13 mouse cellular contexts compared by ENCODE assay signal in the genomic region with DNA sequence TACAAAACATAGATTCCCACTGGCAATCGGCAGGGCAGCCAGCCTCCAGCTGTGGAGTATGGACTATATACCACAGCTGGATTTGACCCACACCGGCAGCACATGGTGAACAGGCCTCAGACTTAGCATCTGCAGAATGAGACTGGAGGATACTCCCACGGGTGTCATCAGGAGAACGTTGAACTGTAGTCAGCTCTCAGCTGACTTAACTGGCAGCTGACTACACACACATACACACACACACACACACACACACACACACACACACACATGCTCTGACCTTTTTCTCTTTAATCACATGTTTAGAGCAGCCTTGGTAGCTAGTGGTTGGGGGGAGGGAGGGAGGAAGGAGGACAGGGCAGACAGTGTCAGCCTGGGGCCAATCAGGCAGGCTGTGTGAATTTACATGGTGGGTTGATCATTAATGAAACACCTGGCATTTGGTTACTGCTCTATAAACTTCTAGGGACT. TPM values are rescaled to one million over a fixed set of nuclear protein-coding genes. Genes with fewer than 3 reads are reported as not detected.
A peak's percentile ranks its signal among the peaks of the same experiment; 100 is the strongest.
DNase-seq lines count a peak whose midpoint lies in the region; ATAC-seq and TF ChIP-seq lines count a peak whose summit lies in the region.
"Had no signal": no experiment of that assay in that cellular context is flagged by ENCODE, and none has a peak within 500 bp of the region (broad histone marks: within the 10 kb centered on the region; RNA-seq: fewer than 3 reads in every experiment).

No protein-coding gene starts in this region.

- no peaks in the 10 kb centered on the region for H3K4me1 ChIP-seq in midbrain, postnatal 0 days (ENCODE audit: insufficient read depth, low read length)
- H3K4me1 ChIP-seq in midbrain, embryonic 15.5 days: no peaks in the 10 kb centered on the region
- peaks cover 10% of the 10 kb centered on the region for H3K4me1 ChIP-seq in kidney, embryonic 16.5 days (ENCODE audit: insufficient read depth, low read length)
- H3K4me1 ChIP-seq in liver, embryonic 12.5 days: peaks cover 4% of the 10 kb centered on the region; the same call in 1 of the 2 replicates
- H3K4me1 ChIP-seq in embryonic facial prominence, embryonic 10.5 days: 0 out of 2 replicates have a peak, but pooled peaks cover 7% of the 10 kb centered on the region
- no peaks in the 10 kb centered on the region for H3K4me1 ChIP-seq in forebrain, embryonic 13.5 days
- H3K4me1 ChIP-seq: embryonic facial prominence, embryonic 13.5 days had no signal

- no peaks in the 10 kb centered on the region for H3K9me3 ChIP-seq in midbrain, postnatal 0 days (ENCODE audit: low read length)
- H3K9me3 ChIP-seq in midbrain, embryonic 15.5 days: no peaks in the 10 kb centered on the region
- no peaks in the 10 kb centered on the region for H3K9me3 ChIP-seq in kidney, embryonic 16.5 days (ENCODE audit: low read length)
- H3K9me3 ChIP-seq in liver, embryonic 12.5 days (replicated peaks): no peaks in the 10 kb centered on the region
- no peaks in the 10 kb centered on the region for H3K9me3 ChIP-seq in embryonic facial prominence, embryonic 10.5 days
- H3K9me3 ChIP-seq in forebrain, embryonic 13.5 days (replicated peaks): no peaks in the 10 kb centered on the region
- H3K9me3 ChIP-seq: embryonic facial prominence, embryonic 13.5 days had no signal

- H3K36me3 ChIP-seq in midbrain, postnatal 0 days (ENCODE audit: insufficient read depth, low read length): no peaks in the 10 kb centered on the region
- H3K36me3 ChIP-seq in midbrain, embryonic 15.5 days (replicated peaks): no peaks in the 10 kb centered on the region
- no peaks in the 10 kb centered on the region for H3K36me3 ChIP-seq in kidney, embryonic 16.5 days (ENCODE audit: insufficient read depth, low read length)
- no peaks in the 10 kb centered on the region for H3K36me3 ChIP-seq in liver, embryonic 12.5 days
- no peaks in the 10 kb centered on the region for H3K36me3 ChIP-seq in embryonic facial prominence, embryonic 10.5 days (replicated peaks)
- no peaks in the 10 kb centered on the region for H3K36me3 ChIP-seq in forebrain, embryonic 13.5 days (ENCODE audit: poor library complexity, severe bottlenecking)
- H3K36me3 ChIP-seq: embryonic facial prominence, embryonic 13.5 days had no signal

- TF ChIP-seq CTCF in midbrain, postnatal 0 days (IDR thresholded peaks at IDR 0.05): no peak

- no peak for ATAC-seq in midbrain, postnatal 0 days (ENCODE audit: low FRiP score)
- ATAC-seq in midbrain, embryonic 15.5 days (replicated peaks): no peak
- peak; percentile 87 for ATAC-seq in kidney, embryonic 16.5 days (ENCODE audit: low FRiP score, low TSS enrichment)
- ATAC-seq in liver, embryonic 12.5 days: peak; percentile 55
- no peak for ATAC-seq in forebrain, embryonic 13.5 days
- ATAC-seq: hindbrain, postnatal 0 days had no signal

- 46% methylated on average over 4 of the region's 4 CpGs for WGBS in midbrain, postnatal 0 days
- WGBS in midbrain, embryonic 15.5 days: 40% methylated on average over 4 of the region's 4 CpGs
- 10% methylated on average over 4 of the region's 4 CpGs for WGBS in kidney, embryonic 16.5 days
- WGBS in liver, embryonic 12.5 days (ENCODE audit: insufficient replicate concordance): 47% methylated on average over 4 of the region's 4 CpGs
- 56% methylated on average over 4 of the region's 4 CpGs for WGBS in embryonic facial prominence, embryonic 10.5 days
- WGBS in forebrain, embryonic 13.5 days: 73% methylated on average over 4 of the region's 4 CpGs

- no peaks in the 10 kb centered on the region for H3K27me3 ChIP-seq in midbrain, postnatal 0 days (ENCODE audit: insufficient read depth, low read length)
- no peaks in the 10 kb centered on the region for H3K27me3 ChIP-seq in midbrain, embryonic 15.5 days (replicated peaks)
- H3K27me3 ChIP-seq in kidney, embryonic 16.5 days (ENCODE audit: insufficient read depth, low read length): no peaks in the 10 kb centered on the region
- H3K27me3 ChIP-seq in liver, embryonic 12.5 days (replicated peaks): peaks cover 7% of the 10 kb centered on the region; the same call in 1 of the 2 replicates
- no peaks in the 10 kb centered on the region for H3K27me3 ChIP-seq in embryonic facial prominence, embryonic 10.5 days (replicated peaks; ENCODE audit: low read depth, poor library complexity, severe bottlenecking)
- 0 out of 2 replicates have a peak, but pooled peaks cover 6% of the 10 kb centered on the region for H3K27me3 ChIP-seq in forebrain, embryonic 13.5 days
- H3K27me3 ChIP-seq: embryonic facial prominence, embryonic 13.5 days had no signal

- DNase-seq in midbrain, postnatal 0 days (ENCODE audit: low spot score): peak; percentile 19
- peak; percentile 83 for DNase-seq in yolk sac, embryonic 10.5 days (ENCODE audit: low spot score)
- no peak for DNase-seq in T-cell, adult 2 months (ENCODE audit: low spot score)
- DNase-seq in embryonic facial prominence, embryonic 10.5 days (ENCODE audit: low spot score): no peak
- DNase-seq: cerebellum, adult 8-10 months; gastrocnemius, adult 2 months had no signal

- H3K4me3 ChIP-seq in midbrain, postnatal 0 days (ENCODE audit: low read depth, low read length): no peak overlapping the region
- H3K4me3 ChIP-seq in midbrain, embryonic 15.5 days: no peak overlapping the region
- no peak overlapping the region for H3K4me3 ChIP-seq in kidney, embryonic 16.5 days (ENCODE audit: low read length)
- H3K4me3 ChIP-seq in liver, embryonic 12.5 days: no peak overlapping the region
- no peak overlapping the region for H3K4me3 ChIP-seq in embryonic facial prominence, embryonic 10.5 days
- no peak overlapping the region for H3K4me3 ChIP-seq in forebrain, embryonic 13.5 days
- H3K4me3 ChIP-seq: embryonic facial prominence, embryonic 13.5 days; gastrocnemius, adult 2 months had no signal

- H3K9ac ChIP-seq in midbrain, postnatal 0 days (replicated peaks; ENCODE audit: low read length, poor library complexity, severe bottlenecking): no peak overlapping the region
- H3K9ac ChIP-seq in midbrain, embryonic 15.5 days: no peak overlapping the region
- 0 out of 2 replicates have a peak overlapping the region, but pooled peaks have one; percentile 27 for H3K9ac ChIP-seq in kidney, embryonic 16.5 days (replicated peaks; ENCODE audit: low read length)
- no peak overlapping the region for H3K9ac ChIP-seq in liver, embryonic 12.5 days
- H3K9ac ChIP-seq in forebrain, embryonic 13.5 days: no peak overlapping the region
- H3K9ac ChIP-seq: embryonic facial prominence, embryonic 13.5 days had no signal

- no peak overlapping the region for H3K4me2 ChIP-seq in midbrain, postnatal 0 days (ENCODE audit: low read depth, low read length, poor library complexity, severe bottlenecking)
- no peak overlapping the region for H3K4me2 ChIP-seq in midbrain, embryonic 15.5 days
- no peak overlapping the region for H3K4me2 ChIP-seq in kidney, embryonic 16.5 days (replicated peaks; ENCODE audit: low read depth, low read length)
- H3K4me2 ChIP-seq in liver, embryonic 12.5 days: no peak overlapping the region
- H3K4me2 ChIP-seq in forebrain, embryonic 13.5 days: no peak overlapping the region
- H3K4me2 ChIP-seq: embryonic facial prominence, embryonic 13.5 days had no signal

- no peak overlapping the region for H3K27ac ChIP-seq in midbrain, postnatal 0 days (ENCODE audit: low read depth, low read length)
- no peak overlapping the region for H3K27ac ChIP-seq in midbrain, embryonic 15.5 days
- peak overlapping the region; percentile 30 for H3K27ac ChIP-seq in kidney, embryonic 16.5 days (ENCODE audit: low read length)
- H3K27ac ChIP-seq in liver, embryonic 12.5 days: 0 out of 2 replicates have a peak overlapping the region, but pooled peaks have one; percentile 10
- H3K27ac ChIP-seq in embryonic facial prominence, embryonic 10.5 days (replicated peaks): no peak overlapping the region
- no peak overlapping the region for H3K27ac ChIP-seq in forebrain, embryonic 13.5 days
- H3K27ac ChIP-seq: embryonic facial prominence, embryonic 13.5 days; gastrocnemius, adult 2 months; hindbrain, postnatal 0 days had no signal

RNA-seq across cellular contexts. Expression of gene Gfi1b, which starts 8.2 kb away (rescaled TPM):
- total RNA-seq in midbrain, postnatal 0 days (2014; rRNA removed): not detected in 2 replicates
- not detected in 2 replicates for polyA plus RNA-seq in midbrain, postnatal 0 days (2015; fragmentation: Nextera tagmentation; extraction: Ambion mirVana)
- not detected in 2 replicates for polyA plus RNA-seq in midbrain, embryonic 15.5 days (2015; fragmentation: Nextera tagmentation; extraction: Ambion mirVana)
- 0.33 and 0.42 TPM in 2 replicates for polyA plus RNA-seq in kidney, embryonic 16.5 days (2015; fragmentation: Nextera tagmentation; extraction: Ambion mirVana)
- 117 and 121 TPM in 2 replicates for polyA plus RNA-seq in liver, embryonic 12.5 days (2016; fragmentation: Nextera tagmentation; extraction: Ambion mirVana)
- 2.7 and 3.9 TPM in 2 replicates for polyA plus RNA-seq in embryonic facial prominence, embryonic 10.5 days (2016; fragmentation: Nextera tagmentation; extraction: Ambion mirVana)
- polyA plus RNA-seq in forebrain, embryonic 13.5 days (2015; fragmentation: Nextera tagmentation; extraction: Ambion mirVana): 0.19 and 0.31 TPM in 2 replicates
- total RNA-seq: gastrocnemius, adult 2 months; hindbrain, postnatal 0 days; left cerebral cortex, postnatal 36 days had no signal
- polyA plus RNA-seq: hindbrain, postnatal 0 days had no signal

RNA-seq across cellular contexts. Expression of gene Tsc1, which starts 11.1 kb away (rescaled TPM):
- total RNA-seq in midbrain, postnatal 0 days (2014; rRNA removed): 41.3 and 42.9 TPM in 2 replicates
- 19.5 and 22.9 TPM in 2 replicates for polyA plus RNA-seq in midbrain, postnatal 0 days (2015; fragmentation: Nextera tagmentation; extraction: Ambion mirVana)
- 38.6 and 40.3 TPM in 2 replicates for polyA plus RNA-seq in midbrain, embryonic 15.5 days (2015; fragmentation: Nextera tagmentation; extraction: Ambion mirVana)
- polyA plus RNA-seq in kidney, embryonic 16.5 days (2015; fragmentation: Nextera tagmentation; extraction: Ambion mirVana): 23.1 and 23.3 TPM in 2 replicates
- polyA plus RNA-seq in liver, embryonic 12.5 days (2016; fragmentation: Nextera tagmentation; extraction: Ambion mirVana): 12.5 and 13.6 TPM in 2 replicates
- polyA plus RNA-seq in embryonic facial prominence, embryonic 10.5 days (2016; fragmentation: Nextera tagmentation; extraction: Ambion mirVana): 21.4 and 23.5 TPM in 2 replicates
- polyA plus RNA-seq in forebrain, embryonic 13.5 days (2015; fragmentation: Nextera tagmentation; extraction: Ambion mirVana): 29.0 and 34.1 TPM in 2 replicates

RNA-seq across cellular contexts. Expression of gene Gtf3c5, which starts 46.4 kb away (rescaled TPM):
- total RNA-seq in midbrain, postnatal 0 days (2014; rRNA removed): 23.3 and 26.7 TPM in 2 replicates
- 29.3 and 33.5 TPM in 2 replicates for polyA plus RNA-seq in midbrain, postnatal 0 days (2015; fragmentation: Nextera tagmentation; extraction: Ambion mirVana)
- polyA plus RNA-seq in midbrain, embryonic 15.5 days (2015; fragmentation: Nextera tagmentation; extraction: Ambion mirVana): 48.2 and 49.2 TPM in 2 replicates
- polyA plus RNA-seq in kidney, embryonic 16.5 days (2015; fragmentation: Nextera tagmentation; extraction: Ambion mirVana): 48.5 and 49.7 TPM in 2 replicates
- polyA plus RNA-seq in liver, embryonic 12.5 days (2016; fragmentation: Nextera tagmentation; extraction: Ambion mirVana): 24.9 and 26.3 TPM in 2 replicates
- polyA plus RNA-seq in embryonic facial prominence, embryonic 10.5 days (2016; fragmentation: Nextera tagmentation; extraction: Ambion mirVana): 57.9 and 61.4 TPM in 2 replicates
- polyA plus RNA-seq in forebrain, embryonic 13.5 days (2015; fragmentation: Nextera tagmentation; extraction: Ambion mirVana): 40.7 and 48.2 TPM in 2 replicates

Comparison
In these comparisons a context has a peak if more than half of its experiments do, and no peak if none do; other contexts are left out.
1. ATAC-seq: peak in kidney, embryonic 16.5 days (single experiment) and liver, embryonic 12.5 days (single experiment); none in midbrain, postnatal 0 days (single experiment), midbrain, embryonic 15.5 days (single experiment) and forebrain, embryonic 13.5 days (single experiment).
2. DNase-seq: peak in midbrain, postnatal 0 days (single experiment) and yolk sac, embryonic 10.5 days (single experiment); none in T-cell, adult 2 months (single experiment) and embryonic facial prominence, embryonic 10.5 days (single experiment).
3. H3K27ac ChIP-seq: peak in kidney, embryonic 16.5 days (single experiment) and liver, embryonic 12.5 days (single experiment); none in midbrain, postnatal 0 days (single experiment), midbrain, embryonic 15.5 days (single experiment), embryonic facial prominence, embryonic 10.5 days (single experiment) and forebrain, embryonic 13.5 days (single experiment).
4. RNA of gene Gfi1b, which starts 8.2 kb away (polyA plus RNA-seq): 117 to 121 TPM in liver, embryonic 12.5 days; 2.7 to 3.9 TPM in embryonic facial prominence, embryonic 10.5 days, 0.33 to 0.42 TPM in kidney, embryonic 16.5 days, 0.19 to 0.31 TPM in forebrain, embryonic 13.5 days, not detected in midbrain, postnatal 0 days and not detected in midbrain, embryonic 15.5 days; every median in the first group is over 10 times any median in the second.